Mouse (Mus musculus) small intestine, adult 2 months (tissue): Measurements from ENCODE around the gene Actr10. TPM values are rescaled to one million over a fixed set of nuclear protein-coding genes. Genes with fewer than 3 reads are reported as not detected.

Experiments used
- H3K27ac ChIP-seq: fragments of 200-500 bp; 2 replicates; pipeline ENCODE4 v1.5.1; 2012; ENCODE audit warnings: low read depth, low read length, control low read depth, inconsistent platforms; ENCODE audit not compliant: insufficient read depth
- H3K27me3 ChIP-seq: fragments of 200-500 bp; 2 replicates; pipeline ENCODE4 v1.6.1; 2012; ENCODE audit warnings: mild to moderate bottlenecking, moderate library complexity, low read length, inconsistent platforms; ENCODE audit not compliant: control insufficient read depth, insufficient read depth
- H3K36me3 ChIP-seq: fragments of 200-500 bp; 2 replicates; pipeline ENCODE4 v1.6.1; 2012; ENCODE audit warnings: mild to moderate bottlenecking, low read length, control low read depth, inconsistent platforms; ENCODE audit not compliant: control insufficient read depth, insufficient read depth
- H3K4me1 ChIP-seq: fragments of 200-500 bp; 2 replicates; pipeline ENCODE4 v1.6.1; 2012; ENCODE audit warnings: low read length, inconsistent platforms, mixed read lengths; ENCODE audit not compliant: control insufficient read depth, insufficient read depth, insufficient read length
- H3K4me3 ChIP-seq: fragments of 200-500 bp; 2 replicates; pipeline ENCODE4 v1.5.1; 2012; ENCODE audit warnings: low read depth, mild to moderate bottlenecking, control low read depth, inconsistent platforms, low read length, moderate library complexity
- CTCF ChIP-seq: fragments of 200-500 bp; IDR thresholded peaks from 2 replicates; pipeline ENCODE4 v1.5.1; 2012; ENCODE audit warnings: low read depth, mild to moderate bottlenecking, control low read depth, inconsistent platforms, low read length, moderate library complexity, mixed read lengths; ENCODE audit not compliant: insufficient replicate concordance, insufficient read length; ENCODE audit errors: extremely low read depth
- POLR2A ChIP-seq: fragments of 200-500 bp; IDR thresholded peaks from 2 replicates; pipeline ENCODE4 v1.6.1; 2012; ENCODE audit warnings: low read depth, mild to moderate bottlenecking, control low read depth, inconsistent platforms, low read length, moderate library complexity
- WGBS: fragments of 180-500 bp; shearing (Covaris S2); methylation state at CpG from one replicate; pipeline ENCODE4 v1.1.7; 2018; 5-methylcytosine and 5-hydroxymethylcytosine counted together
- polyA plus RNA-seq: library from polyadenylated mRNA; depleted of rRNA; stranded (reverse); fragments of >200 nt; gene quantifications from 2 replicates; pipeline ENCODE4 v1.2.3, GENCODE M21; 2012

The Actr10 gene
- polyA plus RNA-seq, 1 experiment, result 6.4 TPM

DNA sequence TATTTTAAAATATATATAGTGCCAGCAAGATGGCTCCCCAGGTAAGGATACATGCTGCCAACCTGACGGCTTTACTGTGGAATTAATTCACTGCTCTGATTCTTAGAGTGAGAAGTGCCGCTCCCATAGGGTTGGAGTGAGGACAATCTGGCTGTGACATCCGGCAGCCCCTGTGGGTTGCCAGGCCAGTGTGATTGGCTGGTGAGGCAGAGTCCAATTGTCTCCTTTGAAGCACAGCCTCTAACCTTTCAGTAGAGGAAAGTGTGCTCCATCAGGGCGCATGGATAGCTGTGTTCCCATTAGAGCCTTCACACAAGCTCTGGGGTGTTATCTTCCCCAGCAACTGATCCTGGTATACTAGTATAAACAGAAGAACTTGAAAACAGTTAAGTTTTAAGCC, 21.0 kb downstream of the Actr10 start:
- TF ChIP-seq POLR2A, result no peak
- TF ChIP-seq CTCF, result no peak
- WGBS, result 88% methylated on average over 4 of the region's 4 CpGs
- Histone ChIP-seq H3K27ac (no peak overlapping the region), H3K36me3 (peaks cover 63% of the 10 kb centered on the region), H3K4me1 (no peaks in the 10 kb centered on the region), H3K4me3 (no peak overlapping the region), H3K27me3 (no peaks in the 10 kb centered on the region)

GRCm38 (mm10) chr12:70967581-70967980, 29.9 kb downstream of the Actr10 start:
- Histone ChIP-seq H3K36me3 (peaks cover 4% of the 10 kb centered on the region; the same call in 1 of the 2 replicates), H3K4me1 (no peaks in the 10 kb centered on the region), H3K27me3 (no peaks in the 10 kb centered on the region), H3K4me3 (peak overlapping the region; percentile 74; the same call in 1 of the 2 replicates), H3K27ac (peak overlapping the region; percentile 97)
- TF ChIP-seq POLR2A, result no peak
- no peak for TF ChIP-seq CTCF
- 45% methylated on average over 8 of the region's 8 CpGs for WGBS

- TF ChIP-seq POLR2A (no peak; the same call in 1 of the 2 replicates), CTCF (peak; percentile 67; the same call in 1 of the 2 replicates)
- Histone ChIP-seq H3K36me3 (peaks cover 1% of the 10 kb centered on the region; the same call in 1 of the 2 replicates), H3K4me1 (no peaks in the 10 kb centered on the region), H3K27ac (peak overlapping the region; percentile 97), H3K4me3 (peak overlapping the region; percentile 74), H3K27me3 (no peaks in the 10 kb centered on the region)
- under 1% methylated on average over 35 of the region's 35 CpGs for WGBS
These were observed 30.6 kb downstream of the Actr10 start for GRCm38 (mm10) chr12:70968141-70968790.

DNA sequence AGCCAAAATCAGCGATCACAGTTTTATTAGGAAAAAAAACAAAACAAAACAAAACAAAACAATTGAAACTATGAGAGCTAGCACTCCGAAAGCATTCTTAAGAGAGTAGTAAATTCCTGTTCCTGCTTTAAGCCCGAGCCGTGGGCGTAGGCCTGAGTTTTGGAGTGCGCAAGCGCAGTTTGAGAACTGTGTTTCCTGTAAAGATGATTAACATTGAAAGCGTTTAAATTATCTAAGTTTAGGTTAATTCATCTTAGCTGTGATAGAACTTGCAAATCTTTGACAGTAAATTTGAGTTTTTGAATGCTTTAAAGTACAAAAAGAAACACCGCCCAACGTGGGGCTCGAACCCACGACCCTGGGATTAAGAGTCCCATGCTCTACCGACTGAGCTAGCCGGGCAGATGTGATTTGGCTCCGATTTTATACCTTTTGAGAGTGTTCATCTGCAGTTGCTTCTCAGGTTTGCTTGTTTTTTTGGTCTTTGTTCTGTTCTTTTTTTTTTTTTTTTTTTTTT, 31.2 kb downstream of the Actr10 start:
- TF ChIP-seq POLR2A, result no peak
- no peak for TF ChIP-seq CTCF
- H3K36me3 ChIP-seq, result no peaks in the 10 kb centered on the region
- H3K4me1 ChIP-seq, result peaks cover under 1% of the 10 kb centered on the region; the same call in 1 of the 2 replicates
- H3K27ac ChIP-seq, result peak overlapping the region; percentile 97
- H3K27me3 ChIP-seq, result no peaks in the 10 kb centered on the region
- peak overlapping the region; percentile 74 for H3K4me3 ChIP-seq
- WGBS, result under 1% methylated on average over 15 of the region's 15 CpGs

- 3% methylated on average over 17 of the region's 17 CpGs for WGBS
- TF ChIP-seq POLR2A, result no peak
- TF ChIP-seq CTCF, result peak; percentile 70; the same call in 1 of the 2 replicates
- Histone ChIP-seq H3K36me3 (no peaks in the 10 kb centered on the region), H3K27me3 (no peaks in the 10 kb centered on the region), H3K4me1 (peaks cover 2% of the 10 kb centered on the region; the same call in 1 of the 2 replicates), H3K4me3 (no peak overlapping the region), H3K27ac (peak overlapping the region; percentile 75)
These were observed 32.0 kb downstream of the Actr10 start for GRCm38 (mm10) chr12:70969485-70970184.

- Histone ChIP-seq H3K36me3 (no peaks in the 10 kb centered on the region), H3K27ac (no peak overlapping the region), H3K27me3 (no peaks in the 10 kb centered on the region), H3K4me3 (peak overlapping the region; percentile 53; the same call in 1 of the 2 replicates), H3K4me1 (peaks cover 4% of the 10 kb centered on the region; the same call in 1 of the 2 replicates)
- TF ChIP-seq POLR2A, result no peak
- TF ChIP-seq CTCF, result no peak
- WGBS, result 84% methylated on average over 4 of the region's 4 CpGs
These were observed 36.2 kb downstream of the Actr10 start for GRCm38 (mm10) chr12:70973831-70974230.

DNA sequence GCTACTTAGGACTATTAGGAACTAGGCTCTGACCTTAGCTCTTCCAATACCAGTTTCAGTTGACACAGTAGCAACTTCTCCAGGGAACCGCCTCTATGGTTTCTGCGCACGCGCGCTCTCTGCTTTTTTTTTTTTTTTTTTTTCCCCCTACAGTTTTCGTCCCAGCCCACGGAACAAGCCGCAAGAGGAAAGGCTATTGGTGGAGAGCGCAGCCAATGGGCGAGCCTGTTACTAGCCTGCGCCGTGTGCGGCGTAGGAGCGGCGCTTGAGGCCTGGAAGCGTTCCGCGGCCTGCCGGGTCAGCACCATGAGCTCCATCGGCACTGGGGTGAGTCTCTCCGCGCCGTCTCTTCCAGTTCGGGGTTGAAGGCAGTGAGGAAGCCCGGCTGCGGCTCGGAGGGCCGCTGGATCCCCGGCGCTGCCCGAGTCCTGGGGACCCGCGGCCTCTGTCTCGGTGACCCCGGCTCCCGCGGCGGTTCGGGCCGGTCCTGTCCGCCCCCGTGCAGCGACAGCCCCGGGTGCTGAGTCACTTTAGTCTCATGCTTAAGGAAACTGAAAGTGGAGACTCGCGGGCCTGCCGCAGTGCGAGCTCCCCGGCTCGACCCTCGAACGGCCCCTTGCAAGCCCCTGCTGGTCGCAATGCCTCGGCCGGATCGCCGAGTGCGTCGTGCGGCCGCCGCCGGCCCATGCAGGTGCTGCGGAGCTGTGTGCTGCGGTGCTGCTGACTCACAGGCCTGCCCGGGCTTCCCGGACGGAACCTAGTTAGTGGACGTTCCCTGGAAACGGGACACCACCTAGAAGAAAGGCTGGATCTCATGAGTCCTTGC, 37.0 kb downstream of the Actr10 start, which contains the start of gene Psma3:
Gene Psma3, plus strand, starts transcription at position 181 of the 826 bp plus-strand sequence.
- peak within 1 kb of the TSS; percentile 88 for H3K27ac ChIP-seq
- WGBS, result under 1% methylated on average over 71 of the region's 71 CpGs
- no peaks in the 10 kb centered on the region for H3K27me3 ChIP-seq
- peaks cover 4% of the 10 kb centered on the region; the same call in 1 of the 2 replicates for H3K4me1 ChIP-seq
- H3K36me3 ChIP-seq, result 0 out of 2 replicates have a peak, but pooled peaks cover 2% of the 10 kb centered on the region
- TF ChIP-seq CTCF (no peak), POLR2A (peak; percentile 86)
- H3K4me3 ChIP-seq, result peak within 1 kb of the TSS; percentile 89
